Mouse (Mus musculus): Measurements from ENCODE around the gene Slc22a23. TPM values are rescaled to one million over a fixed set of nuclear protein-coding genes. Genes with fewer than 3 reads are reported as not detected.
A peak's percentile ranks its signal among the peaks of the same experiment; 100 is the strongest.

Gene Slc22a23
- polyA plus RNA-seq, 1 experiment from 2014 or later = 2.6 TPM

- H3K4me2 ChIP-seq (replicated peaks; ENCODE audit: low read depth, low read length) = peak overlapping the region; percentile 65
- H3K27me3 ChIP-seq (ENCODE audit: insufficient read depth, low read length) = no peaks in the 10 kb centered on the region
- H3K9me3 ChIP-seq (ENCODE audit: low read length) = peaks cover 8% of the 10 kb centered on the region; the same call in 1 of the 2 replicates
- H3K27ac ChIP-seq (ENCODE audit: low read length) = 0 out of 2 replicates have a peak overlapping the region, but pooled peaks have one; percentile 26
- ATAC-seq (ENCODE audit: low FRiP score, low TSS enrichment) = peak; percentile 82; the same call in 1 of the 2 replicates
- H3K4me1 ChIP-seq (ENCODE audit: insufficient read depth, low read length) = peaks cover 13% of the 10 kb centered on the region
- H3K4me3 ChIP-seq (ENCODE audit: low read length) = peak overlapping the region; percentile 82
- peak overlapping the region; percentile 81 for H3K9ac ChIP-seq (replicated peaks; ENCODE audit: low read length)
- peaks cover 11% of the 10 kb centered on the region for H3K36me3 ChIP-seq (ENCODE audit: insufficient read depth, low read length)
- 34% methylated on average over 12 of the region's 12 CpGs for WGBS
These were observed 181.5 kb downstream of the Slc22a23 start for GRCm38 (mm10) chr13:34163304-34163975.

DNA sequence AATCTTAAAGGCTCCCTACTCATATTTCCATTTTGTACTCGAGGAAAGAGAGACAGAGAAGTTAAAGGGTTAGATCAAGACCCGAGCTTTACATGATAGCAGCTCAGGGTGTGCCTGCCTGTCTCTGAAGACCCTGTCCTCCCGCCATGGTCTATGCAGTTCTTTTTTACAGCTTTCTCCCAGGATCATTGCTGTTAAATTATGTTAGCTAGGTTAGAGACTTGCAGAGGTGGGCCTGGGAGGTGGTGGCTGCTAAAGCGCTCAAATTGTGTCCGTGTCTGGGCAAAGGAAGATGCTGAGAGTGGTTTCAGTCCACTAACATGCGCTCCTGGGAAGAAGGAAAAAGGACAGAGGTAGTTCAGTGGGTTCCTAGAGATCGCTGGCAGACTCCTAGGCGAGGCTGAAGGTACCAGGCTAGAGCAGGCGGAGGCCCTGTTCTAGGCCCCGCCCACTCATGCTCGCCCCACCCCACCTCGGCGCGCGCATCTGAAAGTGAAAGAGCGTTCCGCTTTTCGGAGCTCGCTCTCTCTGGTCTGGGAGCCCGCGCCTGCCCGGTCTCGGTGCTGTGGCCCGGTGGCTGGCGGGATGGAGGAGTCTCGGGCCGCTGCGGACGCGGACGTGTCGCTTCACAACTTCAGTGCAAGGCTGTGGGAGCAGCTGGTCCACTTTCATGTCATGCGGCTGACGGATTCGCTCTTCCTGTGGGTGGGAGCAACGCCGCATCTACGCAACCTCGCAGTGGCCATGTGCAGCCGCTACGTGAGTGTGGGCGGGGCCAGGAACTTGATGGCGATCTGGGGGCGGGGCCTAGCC, 182.3 kb downstream of the Slc22a23 start, which contains the start of gene Psmg4:
TSS of gene Psmg4 (plus strand) at position 474 of the 813 bp plus-strand sequence.
- Histone ChIP-seq H3K27ac (ENCODE audit: low read length) (peak within 1 kb of the TSS; percentile 97), H3K9ac (replicated peaks; ENCODE audit: low read length) (peak within 1 kb of the TSS; percentile 81), H3K4me2 (replicated peaks; ENCODE audit: low read depth, low read length) (peak within 1 kb of the TSS; percentile 65), H3K27me3 (ENCODE audit: insufficient read depth, low read length) (no peaks in the 10 kb centered on the region), H3K9me3 (ENCODE audit: low read length) (peaks cover 8% of the 10 kb centered on the region; the same call in 1 of the 2 replicates), H3K4me1 (ENCODE audit: insufficient read depth, low read length) (peaks cover 13% of the 10 kb centered on the region), H3K4me3 (ENCODE audit: low read length) (peak within 1 kb of the TSS; percentile 82), H3K36me3 (ENCODE audit: insufficient read depth, low read length) (peaks cover 11% of the 10 kb centered on the region)
- peak; percentile 96 for ATAC-seq (ENCODE audit: low FRiP score, low TSS enrichment)
- 2% methylated on average over 44 of the region's 44 CpGs for whole genome bisulfite sequencing

DNA sequence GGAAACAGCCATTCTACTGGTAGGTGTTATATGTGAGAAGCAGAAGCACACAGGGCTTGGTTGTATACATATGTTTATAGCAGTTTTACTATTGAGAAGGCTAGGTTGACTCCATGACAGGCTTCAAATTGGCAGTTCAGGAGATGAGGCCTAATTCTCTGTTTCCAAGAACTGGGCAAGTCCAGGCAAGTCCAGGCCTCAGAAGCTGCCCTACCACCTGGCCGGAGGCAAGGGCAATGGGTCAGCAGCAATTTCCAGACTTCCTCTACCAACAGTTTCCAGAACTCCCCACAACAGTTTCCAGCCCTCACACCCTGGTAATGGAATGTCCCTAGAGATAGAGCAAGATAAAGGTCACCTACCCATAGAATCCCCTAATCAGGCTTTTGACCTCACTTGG, 185.1 kb downstream of the Slc22a23 start:
- no peaks in the 10 kb centered on the region for H3K9me3 ChIP-seq (ENCODE audit: low read length)
- H3K4me2 ChIP-seq (replicated peaks; ENCODE audit: low read depth, low read length) = no peak overlapping the region
- H3K9ac ChIP-seq (replicated peaks; ENCODE audit: low read length) = no peak overlapping the region
- 86% methylated on average over 1 of the region's 1 CpGs for WGBS
- H3K4me3 ChIP-seq (ENCODE audit: low read length) = no peak overlapping the region
- H3K27me3 ChIP-seq (ENCODE audit: insufficient read depth, low read length) = no peaks in the 10 kb centered on the region
- H3K27ac ChIP-seq (ENCODE audit: low read length) = no peak overlapping the region
- H3K36me3 ChIP-seq (ENCODE audit: insufficient read depth, low read length) = no peaks in the 10 kb centered on the region
- peaks cover 19% of the 10 kb centered on the region for H3K4me1 ChIP-seq (ENCODE audit: insufficient read depth, low read length)
- no peak for ATAC-seq (ENCODE audit: low FRiP score, low TSS enrichment)

- Histone ChIP-seq H3K4me2 (replicated peaks; ENCODE audit: low read depth, low read length) (no peak overlapping the region), H3K36me3 (ENCODE audit: insufficient read depth, low read length) (no peaks in the 10 kb centered on the region), H3K27ac (ENCODE audit: low read length) (no peak overlapping the region), H3K4me1 (ENCODE audit: insufficient read depth, low read length) (peaks cover 17% of the 10 kb centered on the region), H3K9me3 (ENCODE audit: low read length) (no peaks in the 10 kb centered on the region), H3K9ac (replicated peaks; ENCODE audit: low read length) (no peak overlapping the region), H3K4me3 (ENCODE audit: low read length) (no peak overlapping the region), H3K27me3 (ENCODE audit: insufficient read depth, low read length) (no peaks in the 10 kb centered on the region)
- 84% methylated on average over 3 of the region's 3 CpGs for WGBS
- ATAC-seq (ENCODE audit: low FRiP score, low TSS enrichment) = no peak
These were observed 187.3 kb downstream of the Slc22a23 start for GRCm38 (mm10) chr13:34157596-34158157.

DNA sequence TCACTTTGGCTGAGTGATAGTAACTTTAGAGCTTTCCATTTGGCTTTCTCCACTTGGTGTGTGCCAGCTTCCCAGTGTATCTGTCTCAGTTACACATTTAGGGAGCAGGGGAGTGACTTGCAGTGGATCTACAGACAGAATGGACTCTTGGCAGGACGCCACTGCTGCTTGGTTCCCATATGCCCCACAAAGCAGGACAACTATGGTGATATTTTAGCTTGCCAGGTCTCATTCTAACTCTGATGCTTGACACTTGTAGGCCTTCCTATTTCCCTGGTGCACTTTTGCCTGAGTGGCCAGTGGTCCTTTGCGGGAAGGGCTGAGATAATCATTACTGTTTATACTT, 188.2 kb downstream of the Slc22a23 start:
- no peak overlapping the region for H3K4me2 ChIP-seq (replicated peaks; ENCODE audit: low read depth, low read length)
- no peak overlapping the region for H3K4me3 ChIP-seq (ENCODE audit: low read length)
- 73% methylated on average over 2 of the region's 2 CpGs for WGBS
- no peak overlapping the region for H3K9ac ChIP-seq (replicated peaks; ENCODE audit: low read length)
- H3K4me1 ChIP-seq (ENCODE audit: insufficient read depth, low read length) = peaks cover 9% of the 10 kb centered on the region; the same call in 1 of the 2 replicates
- no peaks in the 10 kb centered on the region for H3K9me3 ChIP-seq (ENCODE audit: low read length)
- no peaks in the 10 kb centered on the region for H3K36me3 ChIP-seq (ENCODE audit: insufficient read depth, low read length)
- ATAC-seq (ENCODE audit: low FRiP score, low TSS enrichment) = no peak
- H3K27me3 ChIP-seq (ENCODE audit: insufficient read depth, low read length) = no peaks in the 10 kb centered on the region
- H3K27ac ChIP-seq (ENCODE audit: low read length) = no peak overlapping the region

- no peak overlapping the region for H3K4me2 ChIP-seq (replicated peaks; ENCODE audit: low read depth, low read length)
- H3K9me3 ChIP-seq (ENCODE audit: low read length) = no peaks in the 10 kb centered on the region
- 59% methylated on average over 8 of the region's 8 CpGs for WGBS
- H3K4me3 ChIP-seq (ENCODE audit: low read length) = no peak overlapping the region
- no peaks in the 10 kb centered on the region for H3K36me3 ChIP-seq (ENCODE audit: insufficient read depth, low read length)
- no peak for ATAC-seq (ENCODE audit: low FRiP score, low TSS enrichment)
- H3K27me3 ChIP-seq (ENCODE audit: insufficient read depth, low read length) = no peaks in the 10 kb centered on the region
- no peak overlapping the region for H3K27ac ChIP-seq (ENCODE audit: low read length)
- peaks cover 9% of the 10 kb centered on the region; the same call in 1 of the 2 replicates for H3K4me1 ChIP-seq (ENCODE audit: insufficient read depth, low read length)
- no peak overlapping the region for H3K9ac ChIP-seq (replicated peaks; ENCODE audit: low read length)
These were observed 188.7 kb downstream of the Slc22a23 start for GRCm38 (mm10) chr13:34156133-34156839.

DNA sequence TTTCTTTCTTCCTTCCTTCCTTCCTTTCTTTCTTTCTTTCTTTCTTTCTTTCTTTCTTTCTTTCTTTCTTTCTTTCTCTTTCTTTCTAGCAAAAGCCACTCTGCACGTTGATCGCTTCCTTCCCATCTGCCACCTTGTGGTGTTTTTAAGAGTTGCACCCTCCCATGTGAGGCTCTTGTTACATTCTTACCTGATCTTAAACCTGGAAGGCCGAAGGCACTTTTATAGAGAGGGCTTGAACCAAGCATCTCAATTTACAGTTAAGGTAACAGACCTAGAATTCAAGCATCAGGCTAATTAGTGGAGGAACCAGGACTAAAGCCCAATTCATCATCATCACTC, 190.1 kb downstream of the Slc22a23 start:
- Histone ChIP-seq H3K36me3 (ENCODE audit: insufficient read depth, low read length) (no peaks in the 10 kb centered on the region), H3K9me3 (ENCODE audit: low read length) (no peaks in the 10 kb centered on the region), H3K4me1 (ENCODE audit: insufficient read depth, low read length) (peaks cover 14% of the 10 kb centered on the region), H3K4me3 (ENCODE audit: low read length) (peak overlapping the region; percentile 16; the same call in 1 of the 2 replicates), H3K27me3 (ENCODE audit: insufficient read depth, low read length) (no peaks in the 10 kb centered on the region), H3K27ac (ENCODE audit: low read length) (no peak overlapping the region), H3K9ac (replicated peaks; ENCODE audit: low read length) (peak overlapping the region; percentile 39; the same call in 1 of the 2 replicates), H3K4me2 (replicated peaks; ENCODE audit: low read depth, low read length) (peak overlapping the region; percentile 33)
- no peak for ATAC-seq (ENCODE audit: low FRiP score, low TSS enrichment)
- 26% methylated on average over 3 of the region's 3 CpGs for WGBS

- Histone ChIP-seq H3K4me3 (ENCODE audit: low read length) (peak overlapping the region; percentile 16; the same call in 1 of the 2 replicates), H3K9me3 (ENCODE audit: low read length) (no peaks in the 10 kb centered on the region), H3K36me3 (ENCODE audit: insufficient read depth, low read length) (no peaks in the 10 kb centered on the region), H3K9ac (replicated peaks; ENCODE audit: low read length) (peak overlapping the region; percentile 39; the same call in 1 of the 2 replicates), H3K4me2 (replicated peaks; ENCODE audit: low read depth, low read length) (peak overlapping the region; percentile 33), H3K27me3 (ENCODE audit: insufficient read depth, low read length) (no peaks in the 10 kb centered on the region), H3K27ac (ENCODE audit: low read length) (no peak overlapping the region), H3K4me1 (ENCODE audit: insufficient read depth, low read length) (peaks cover 19% of the 10 kb centered on the region)
- peak; percentile 39; the same call in 1 of the 2 replicates for ATAC-seq (ENCODE audit: low FRiP score, low TSS enrichment)
- WGBS = 55% methylated on average over 13 of the region's 13 CpGs
These were observed 190.6 kb downstream of the Slc22a23 start for GRCm38 (mm10) chr13:34154217-34154930.

Data from kidney, embryonic 16.5 days (tissue).